Mouse (Mus musculus): ENCODE results near the gene Phf1.

The Phf1 gene

DNA sequence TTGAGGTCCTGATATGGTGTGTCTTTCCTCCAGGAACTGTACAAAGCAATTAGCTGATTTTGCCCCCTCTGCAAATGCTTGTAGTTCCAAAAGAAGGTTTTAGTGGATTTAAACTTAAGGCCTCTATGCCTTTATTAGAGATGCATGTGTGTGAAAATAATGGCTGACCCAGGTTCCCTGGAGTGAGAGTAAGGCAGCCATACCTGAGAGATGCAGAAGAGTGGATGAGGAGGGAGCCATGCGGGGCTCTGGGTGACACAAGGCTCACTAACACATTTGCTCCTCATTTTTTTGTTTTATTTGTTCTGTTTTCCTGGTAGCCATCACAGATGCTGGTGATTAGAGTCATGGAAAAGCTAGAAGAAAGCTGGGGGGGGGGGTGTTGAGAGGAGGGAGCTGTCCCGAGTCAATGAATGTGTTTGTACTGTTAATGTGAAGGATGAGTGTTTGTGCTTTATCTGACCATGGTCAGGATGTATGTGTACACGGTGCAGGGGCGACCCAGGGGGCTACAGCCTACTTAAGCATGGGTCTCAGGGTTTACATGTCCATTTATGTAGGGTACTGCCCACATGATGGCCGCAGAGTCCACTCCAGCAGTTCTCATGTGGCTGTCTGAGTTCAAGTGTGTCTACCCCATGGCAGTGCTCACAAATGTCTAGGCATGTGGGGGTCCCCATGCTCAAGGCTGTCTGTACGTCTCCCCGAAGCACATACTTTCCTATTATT is 17.9 kb downstream of the Phf1 start:
- no peak for DNase-seq (ENCODE audit: low read depth, low spot score)

DNA sequence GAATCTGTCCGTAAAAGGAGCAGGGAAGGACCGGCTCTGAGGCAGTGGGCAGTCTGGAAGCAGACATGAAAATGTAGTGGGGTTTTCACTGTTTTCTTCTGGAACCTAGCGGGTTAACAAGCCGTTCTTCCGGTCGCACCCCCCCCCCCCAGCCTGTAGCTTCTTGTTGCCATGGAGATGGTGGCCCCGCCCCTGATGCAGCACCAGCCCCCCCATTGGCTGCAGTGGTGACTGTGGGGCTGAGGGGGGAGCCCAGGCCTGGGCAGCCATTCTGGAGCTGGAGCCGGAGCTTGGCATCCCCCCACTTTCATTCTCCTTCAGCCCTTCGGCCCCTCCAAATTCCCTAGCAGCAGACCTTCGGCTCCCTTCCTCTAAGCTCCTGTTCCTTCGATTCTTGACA is 18.6 kb downstream of the Phf1 start:
- peak; percentile 76 for DNase-seq (ENCODE audit: low read depth, low spot score)

DNA sequence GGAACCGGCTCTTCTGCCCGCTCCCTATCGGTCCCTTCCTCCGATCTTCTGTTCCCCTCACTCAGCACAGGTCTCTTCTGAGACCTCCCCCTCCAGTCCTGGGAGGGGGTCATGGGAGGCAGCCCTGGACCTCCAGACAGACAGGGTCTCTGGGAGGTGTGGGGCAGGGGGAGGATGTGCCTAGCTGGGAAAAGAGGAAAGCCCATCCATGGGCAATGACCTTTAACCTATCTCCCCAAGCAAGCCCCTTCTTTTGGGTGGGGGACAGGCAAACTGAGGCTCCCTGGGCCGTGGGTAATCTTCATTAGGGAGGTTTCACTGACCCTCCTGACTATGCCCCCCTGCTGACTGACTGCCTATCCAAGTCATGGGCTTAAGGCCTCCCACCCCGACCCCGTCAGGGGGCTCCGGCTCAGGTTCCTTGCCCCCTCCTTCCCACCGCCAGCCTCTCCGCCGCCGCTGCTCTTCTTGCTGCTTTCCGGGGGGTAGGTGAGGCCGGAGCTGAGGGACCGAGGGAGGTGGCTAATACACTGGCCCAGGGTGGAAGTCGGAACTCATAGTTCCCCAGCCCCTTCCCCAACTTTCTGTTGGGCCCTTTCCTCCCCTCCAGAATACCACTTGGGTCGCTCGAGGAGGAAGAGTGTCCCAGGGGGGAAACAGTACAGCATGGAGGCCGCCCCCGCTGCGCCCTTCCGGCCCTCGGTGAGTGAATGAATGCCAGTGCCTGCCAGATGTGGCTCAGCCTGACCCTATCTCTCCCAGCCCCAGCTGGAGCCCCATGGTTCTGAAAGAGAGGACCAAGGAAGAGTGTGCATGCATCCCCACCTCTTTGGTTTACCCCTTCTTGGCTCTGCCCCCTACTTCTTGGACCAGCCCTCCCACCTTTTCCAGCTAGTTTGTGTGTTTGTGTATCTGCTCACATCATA is 19.4 kb downstream of the Phf1 start:
- no peak for DNase-seq (ENCODE audit: low read depth, low spot score)

DNA sequence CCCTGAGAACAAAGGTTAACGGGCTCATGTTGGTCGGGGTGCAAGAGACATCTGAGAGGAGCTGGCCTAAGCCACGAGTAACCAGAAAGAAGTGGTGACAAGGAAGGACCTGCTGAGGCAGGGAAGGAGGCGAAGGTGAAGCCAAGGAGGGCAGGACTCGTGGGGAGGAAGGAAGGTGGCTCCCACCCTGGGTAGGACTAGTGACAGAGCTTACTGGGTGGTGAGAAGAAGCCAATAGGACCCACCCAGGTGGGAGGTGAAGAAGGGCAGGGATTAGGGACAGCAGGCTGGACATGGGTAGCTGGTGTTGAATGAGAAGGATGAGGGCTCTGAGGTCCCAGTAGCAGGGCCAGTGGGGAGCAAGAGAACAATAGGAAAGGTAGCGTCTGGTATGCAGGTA is 20.3 kb downstream of the Phf1 start:
- no peak for DNase-seq (ENCODE audit: low read depth, low spot score)

DNA sequence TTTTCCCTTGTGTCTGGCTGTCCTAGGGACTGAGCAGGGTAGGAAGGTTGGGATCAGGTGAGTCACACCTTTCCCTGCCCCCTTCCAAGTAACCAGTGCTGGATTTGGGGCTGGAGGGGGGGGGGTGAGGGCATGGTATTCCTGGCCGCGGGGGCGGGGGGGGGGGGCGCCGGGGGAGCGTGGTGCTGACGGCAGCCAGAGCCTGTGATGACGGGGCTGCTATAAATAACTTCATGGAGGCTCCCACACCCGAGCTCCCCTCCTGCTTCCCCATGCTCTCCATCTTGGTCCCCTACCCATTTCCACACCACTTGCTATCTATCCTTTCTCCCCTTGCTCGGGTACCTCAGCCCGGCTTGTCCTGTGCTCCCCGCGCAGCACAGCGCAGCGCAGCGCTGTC is 20.9 kb downstream of the Phf1 start:
- no peak for DNase-seq (ENCODE audit: low read depth, low spot score)

DNA sequence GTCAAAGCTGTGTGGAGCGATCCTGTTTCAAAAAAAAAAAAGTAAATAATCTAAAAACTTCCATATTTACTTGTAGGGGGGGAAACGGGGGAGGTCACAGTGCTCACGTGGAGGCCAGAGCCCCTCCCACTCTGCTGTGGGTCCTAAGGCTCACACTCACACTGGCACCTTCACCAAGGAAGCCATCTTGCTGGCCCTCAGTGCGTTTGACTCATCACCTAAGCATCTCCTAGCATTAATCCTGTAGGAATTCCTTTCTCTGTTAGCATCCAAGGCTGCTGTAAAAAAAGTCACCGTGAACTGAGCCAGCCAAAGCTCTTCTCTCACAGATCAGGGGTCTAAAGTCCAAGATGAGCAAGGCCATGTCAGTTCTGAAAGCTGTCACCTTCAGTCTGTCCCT is 23.5 kb downstream of the Phf1 start:
- DNase-seq (ENCODE audit: low read depth, low spot score): no peak

DNA sequence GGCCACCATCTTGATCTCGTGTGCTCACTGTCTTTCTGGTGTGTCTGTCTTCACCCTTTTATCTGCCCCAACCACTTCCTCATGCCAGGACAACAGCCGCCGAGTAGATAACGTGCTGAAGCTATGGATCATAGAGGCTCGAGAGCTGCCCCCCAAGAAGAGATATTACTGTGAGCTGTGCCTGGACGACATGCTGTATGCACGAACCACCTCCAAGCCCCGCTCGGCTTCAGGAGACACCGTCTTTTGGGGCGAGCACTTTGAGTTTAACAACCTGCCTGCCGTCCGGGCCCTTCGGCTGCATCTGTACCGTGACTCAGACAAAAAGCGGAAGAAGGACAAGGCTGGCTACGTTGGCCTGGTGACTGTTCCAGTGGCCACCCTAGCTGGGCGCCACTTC is 24.0 kb downstream of the Phf1 start:
- no peak for DNase-seq (ENCODE audit: low read depth, low spot score)

DNA sequence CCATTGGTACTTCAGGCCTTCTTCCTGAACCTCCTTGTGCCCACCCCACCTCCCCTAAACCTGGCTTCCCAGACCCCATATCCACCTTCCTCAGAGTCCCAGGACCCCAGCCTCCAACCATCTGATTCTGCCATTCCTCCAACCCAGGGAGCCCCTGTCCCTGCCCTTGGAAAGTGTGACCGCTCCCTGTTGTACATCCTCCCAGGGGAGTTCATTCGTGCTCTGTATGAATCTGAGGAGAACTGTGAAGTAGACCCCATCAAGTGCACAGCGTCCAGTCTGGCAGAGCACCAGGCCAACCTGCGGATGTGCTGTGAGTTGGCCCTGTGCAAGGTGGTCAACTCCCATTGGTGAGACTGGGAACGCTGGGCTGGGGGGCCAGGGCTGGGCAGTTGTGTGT is 25.0 kb downstream of the Phf1 start:
- no peak for DNase-seq (ENCODE audit: low read depth, low spot score)

DNA sequence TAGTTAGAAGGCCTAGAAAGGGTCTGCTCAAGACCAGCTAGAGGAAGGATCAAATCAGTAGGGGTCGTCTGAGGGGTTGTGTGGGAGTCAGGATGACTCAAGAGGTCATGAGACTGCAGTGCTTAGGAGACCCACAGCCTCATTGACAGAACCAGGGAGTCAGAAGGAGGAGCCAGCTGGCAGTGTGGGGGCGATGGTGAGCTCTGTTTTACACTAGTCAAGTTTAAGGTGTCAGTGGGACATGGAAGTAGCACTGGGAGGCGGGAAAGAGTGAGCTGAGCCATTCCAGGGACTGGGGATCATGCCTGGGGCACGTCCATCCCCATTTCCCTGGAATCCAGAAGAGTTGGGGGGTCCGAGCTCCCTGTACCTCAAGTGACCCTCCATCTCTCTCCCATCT is 26.0 kb downstream of the Phf1 start:
- DNase-seq (ENCODE audit: low read depth, low spot score): no peak

DNA sequence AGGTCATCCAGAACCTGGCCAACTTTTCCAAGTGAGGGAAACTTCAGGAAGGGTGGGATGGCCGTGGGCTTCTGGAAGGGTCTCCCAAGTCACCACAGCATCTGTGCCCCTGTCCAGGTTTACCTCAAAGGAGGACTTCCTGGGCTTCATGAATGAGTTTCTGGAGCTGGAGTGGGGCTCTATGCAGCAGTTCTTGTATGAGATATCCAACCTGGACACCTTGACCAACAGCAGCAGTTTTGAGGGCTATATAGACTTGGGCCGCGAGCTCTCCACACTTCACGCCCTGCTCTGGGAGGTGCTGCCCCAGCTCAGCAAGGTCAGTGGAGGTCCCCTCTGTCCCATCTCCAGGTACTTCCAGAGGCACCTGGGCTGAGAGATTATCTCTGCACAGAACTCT is 27.0 kb downstream of the Phf1 start:
- no peak for DNase-seq (ENCODE audit: low read depth, low spot score)

DNA sequence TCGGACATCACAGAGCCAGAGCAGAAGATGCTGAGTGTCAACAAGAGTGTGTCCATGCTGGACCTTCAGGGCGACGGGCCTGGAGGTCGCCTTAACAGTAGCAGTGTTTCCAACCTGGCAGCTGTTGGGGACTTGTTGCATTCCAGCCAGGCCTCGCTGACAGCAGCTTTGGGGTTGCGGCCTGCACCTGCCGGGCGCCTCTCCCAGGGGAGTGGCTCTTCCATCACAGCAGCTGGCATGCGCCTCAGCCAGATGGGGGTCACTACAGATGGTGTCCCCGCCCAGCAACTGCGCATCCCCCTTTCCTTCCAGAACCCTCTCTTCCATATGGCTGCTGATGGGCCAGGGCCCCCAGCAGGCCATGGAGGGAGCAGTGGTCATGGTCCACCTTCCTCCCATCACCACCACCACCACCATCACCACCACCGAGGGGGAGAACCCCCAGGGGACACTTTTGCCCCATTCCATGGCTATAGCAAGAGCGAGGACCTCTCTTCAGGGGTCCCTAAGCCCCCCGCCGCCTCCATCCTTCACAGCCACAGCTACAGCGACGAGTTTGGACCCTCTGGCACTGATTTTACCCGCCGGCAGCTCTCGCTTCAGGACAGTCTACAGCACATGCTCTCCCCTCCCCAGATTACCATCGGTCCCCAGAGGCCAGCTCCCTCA is 28.9 kb downstream of the Phf1 start:
- DNase-seq (ENCODE audit: low read depth, low spot score): no peak

DNA sequence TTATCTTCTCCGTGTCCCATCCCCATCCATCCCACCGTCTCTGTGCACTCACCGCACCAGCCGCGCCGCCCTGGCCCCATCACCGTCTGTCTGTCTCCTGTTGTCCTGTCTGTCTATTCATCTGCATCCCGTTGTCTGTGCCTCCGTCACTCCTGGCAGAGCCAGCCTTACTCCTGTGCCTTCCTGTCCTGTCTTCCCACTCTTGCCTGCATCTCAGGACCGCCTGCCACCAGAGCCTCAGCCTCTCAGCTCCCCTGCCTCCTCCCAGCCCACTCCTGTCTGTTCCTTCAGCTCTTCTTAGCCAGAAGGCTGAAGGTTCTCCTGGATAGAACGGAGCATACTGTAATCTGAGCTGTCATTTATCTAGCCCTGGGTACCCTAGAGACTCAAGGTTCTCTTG is 34.1 kb downstream of the Phf1 start:
- no peak for DNase-seq (ENCODE audit: low read depth, low spot score)

DNA sequence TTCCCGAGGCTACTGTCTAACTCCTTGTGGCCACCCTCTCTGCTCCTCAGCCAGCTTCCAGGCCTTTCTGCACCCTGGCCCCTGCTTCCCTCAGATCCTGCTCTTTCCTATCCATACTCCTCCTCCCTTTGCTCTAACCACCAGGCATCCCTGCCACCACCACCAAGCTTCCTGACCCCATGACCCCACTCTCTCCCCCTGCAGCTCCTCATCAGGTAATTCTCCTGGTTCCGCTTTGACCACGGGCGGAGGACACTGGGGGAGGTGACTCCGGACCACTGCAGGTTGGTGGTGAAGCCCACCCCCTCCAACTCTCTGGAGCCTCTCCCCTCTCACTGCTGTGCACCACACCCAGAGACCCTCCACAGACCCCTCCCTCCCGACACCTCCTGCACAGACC is 34.6 kb downstream of the Phf1 start:
- DNase-seq (ENCODE audit: low read depth, low spot score): no peak

DNA sequence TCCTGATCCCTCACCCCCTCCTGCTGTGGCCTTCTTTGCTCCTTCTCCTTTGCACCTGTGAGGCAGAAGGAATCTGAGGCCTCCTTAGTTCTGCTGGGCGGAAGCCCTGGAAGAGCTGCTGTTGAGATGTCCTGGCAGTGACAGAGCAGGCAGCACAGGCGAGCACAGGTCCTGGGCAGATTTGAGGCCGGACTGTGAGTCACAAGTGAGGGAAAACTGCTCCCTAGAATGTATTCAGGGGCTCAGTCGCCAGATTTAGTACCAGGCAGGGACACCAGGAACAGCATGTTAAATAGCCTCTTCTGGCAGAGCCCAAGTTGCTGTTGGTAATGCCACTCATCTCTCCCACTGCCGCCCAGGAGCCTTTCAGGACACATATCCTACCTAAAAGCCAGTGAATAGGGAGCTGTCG is 35.4 kb downstream of the Phf1 start:
- DNase-seq (ENCODE audit: low read depth, low spot score): no peak

DNA sequence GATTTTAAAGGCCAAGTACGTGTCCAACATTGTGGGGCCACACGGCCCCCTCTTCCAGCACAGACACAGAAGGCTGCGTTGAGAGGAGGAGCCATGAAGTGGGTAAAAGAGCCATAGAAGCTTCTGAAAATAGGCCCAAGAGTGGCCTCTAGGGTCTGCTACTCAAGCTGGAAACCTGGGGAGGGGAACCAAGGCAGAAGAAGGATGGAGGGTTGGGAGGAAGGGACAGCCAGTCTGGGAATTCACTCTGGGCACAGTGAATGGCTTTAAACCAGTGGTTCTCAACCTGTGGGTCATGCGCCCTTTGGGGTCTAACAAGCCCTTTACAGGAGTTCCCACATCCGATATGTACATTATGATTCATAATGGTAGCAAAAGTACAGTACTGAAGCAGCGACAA is 36.4 kb downstream of the Phf1 start:
- no peak for DNase-seq (ENCODE audit: low read depth, low spot score)

DNA sequence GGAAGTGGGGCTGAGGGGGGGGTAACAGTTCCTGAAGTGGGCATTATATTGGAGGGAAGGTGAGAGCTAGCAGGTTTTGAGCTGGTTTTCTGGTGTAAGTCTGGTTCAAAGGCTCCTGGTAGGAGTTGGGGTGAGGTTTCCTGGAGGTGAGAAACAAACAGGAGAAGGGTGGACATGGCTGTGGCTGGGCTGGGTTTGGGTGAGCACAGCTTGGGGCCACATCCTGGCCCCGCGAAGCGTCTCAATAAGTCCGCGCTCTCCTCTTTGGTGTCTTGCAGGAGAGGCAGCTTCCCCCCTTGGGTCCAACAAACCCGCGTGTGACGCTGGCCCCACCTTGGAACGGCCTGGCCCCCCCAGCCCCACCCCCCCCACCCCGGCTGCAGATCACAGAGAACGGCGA is 37.4 kb downstream of the Phf1 start:
- DNase-seq (ENCODE audit: low read depth, low spot score): no peak

DNA sequence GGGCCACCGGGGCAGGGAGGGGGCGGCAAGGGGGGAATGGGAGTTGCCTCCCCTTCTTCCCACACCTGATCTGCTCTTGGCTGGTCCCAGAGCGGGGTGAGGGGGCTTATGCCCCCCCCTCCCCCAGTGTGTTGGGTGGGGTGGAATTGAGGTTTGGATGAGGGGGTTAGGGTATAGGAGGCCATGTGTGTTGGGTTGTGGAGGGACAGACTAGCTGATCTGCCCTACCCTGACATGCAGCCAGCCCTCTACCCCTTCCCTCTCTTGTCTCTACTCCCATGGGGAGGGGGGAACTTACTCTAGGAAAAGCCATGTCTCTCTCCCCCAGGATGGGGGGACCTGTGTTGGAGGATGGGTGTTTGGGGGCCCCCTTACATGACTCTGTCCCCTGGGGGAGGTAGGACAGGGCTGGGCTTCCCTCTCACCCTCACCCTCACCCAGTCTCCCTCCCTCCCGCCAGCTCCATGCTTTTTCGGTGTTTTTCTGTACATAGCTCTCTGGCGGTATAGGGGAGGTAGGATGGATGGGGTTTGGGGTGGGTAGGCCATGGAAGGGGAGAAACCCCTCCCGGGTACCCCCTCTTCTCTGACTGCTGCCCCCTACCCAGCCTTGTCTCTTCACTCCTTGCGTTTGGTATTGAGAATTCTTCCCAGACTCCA is 38.5 kb downstream of the Phf1 start:
- no peak for DNase-seq (ENCODE audit: low read depth, low spot score)

DNA sequence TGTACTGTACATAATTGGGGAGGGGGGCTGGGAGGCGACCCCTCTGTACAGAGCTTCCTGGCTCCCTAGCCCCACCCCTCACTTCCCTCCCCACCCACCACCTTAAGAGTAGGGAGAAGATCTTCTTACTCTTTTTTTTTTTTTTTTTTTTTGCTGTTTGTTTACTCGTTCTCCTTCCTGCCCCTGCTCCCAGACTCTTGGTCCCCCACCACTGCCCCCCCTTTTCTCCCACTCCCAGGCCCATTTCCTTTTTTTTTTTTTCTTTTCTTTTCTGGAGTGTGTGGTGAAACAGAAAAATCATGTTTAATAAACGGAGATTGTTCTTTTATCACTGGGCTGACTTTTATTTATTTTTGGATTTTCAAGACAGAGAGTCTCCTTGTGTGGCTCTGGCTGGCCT is 39.3 kb downstream of the Phf1 start:
- DNase-seq (ENCODE audit: low read depth, low spot score): no peak

DNA sequence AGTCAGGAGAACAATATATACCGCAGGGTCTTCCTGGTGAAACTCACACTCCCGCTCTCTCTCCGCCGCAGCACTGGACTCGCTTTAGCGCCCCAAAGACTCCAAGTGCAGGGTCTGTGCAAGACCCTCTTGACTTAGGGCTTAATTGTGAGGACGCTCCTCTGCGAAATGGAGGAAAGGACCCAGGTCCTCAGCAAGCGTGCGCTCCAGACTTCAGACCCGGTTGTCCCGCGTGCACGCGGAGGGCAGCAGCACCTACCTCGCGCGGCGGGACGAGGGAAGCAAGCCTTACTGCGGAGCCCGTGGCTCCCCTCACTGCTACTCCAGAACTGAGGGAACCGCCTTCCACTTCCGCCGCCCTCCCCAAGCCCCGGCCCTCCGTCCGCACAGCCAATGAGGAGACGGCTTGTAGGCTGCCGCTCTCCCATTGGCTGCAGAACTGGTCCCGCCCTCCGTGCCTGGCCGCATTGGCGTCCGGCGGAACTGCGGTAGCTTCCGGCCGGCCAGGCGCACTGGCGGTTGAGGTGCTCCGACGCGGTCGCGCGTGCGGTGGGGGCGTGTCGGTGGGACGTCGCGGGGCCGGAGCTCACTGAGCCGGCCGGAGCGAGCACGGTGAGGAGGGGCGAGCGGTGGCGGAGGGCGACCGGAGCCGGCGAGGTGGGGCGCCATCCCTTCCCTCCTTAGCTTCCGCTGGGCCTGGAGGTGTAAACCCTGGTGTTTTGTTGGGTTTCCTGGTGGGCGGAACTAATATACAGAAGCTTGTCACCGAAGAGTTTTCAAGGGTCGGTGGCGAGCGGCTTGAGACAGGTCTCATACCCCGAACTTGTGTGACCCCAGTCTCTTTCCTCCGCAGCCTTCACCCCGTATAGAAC is 40.1 kb downstream of the Phf1 start, which contains the start of gene Zbtb9:
Gene Zbtb9 (plus strand): TSS at position 465 of the 872 bp plus-strand sequence.
- DNase-seq (ENCODE audit: low read depth, low spot score): peak; percentile 92

DNA sequence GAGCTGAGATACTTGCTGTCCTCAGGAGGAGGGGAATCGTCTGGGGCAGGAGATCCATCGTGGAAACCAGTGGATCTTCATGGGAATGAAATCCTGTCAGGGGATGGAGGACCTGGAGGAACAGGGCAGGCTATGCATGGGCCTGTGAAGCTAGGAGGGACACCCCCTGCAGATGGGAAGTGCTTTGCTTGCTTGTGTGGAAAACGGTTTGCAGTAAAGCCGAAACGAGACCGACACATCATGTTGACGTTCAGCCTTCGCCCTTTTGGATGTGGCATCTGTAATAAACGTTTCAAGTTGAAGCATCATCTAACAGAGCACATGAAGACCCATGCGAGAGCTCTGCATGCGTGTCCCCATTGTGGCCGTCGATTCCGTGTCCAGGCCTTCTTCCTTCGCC is 41.7 kb downstream of the Phf1 start:
- DNase-seq (ENCODE audit: low read depth, low spot score): no peak

DNA sequence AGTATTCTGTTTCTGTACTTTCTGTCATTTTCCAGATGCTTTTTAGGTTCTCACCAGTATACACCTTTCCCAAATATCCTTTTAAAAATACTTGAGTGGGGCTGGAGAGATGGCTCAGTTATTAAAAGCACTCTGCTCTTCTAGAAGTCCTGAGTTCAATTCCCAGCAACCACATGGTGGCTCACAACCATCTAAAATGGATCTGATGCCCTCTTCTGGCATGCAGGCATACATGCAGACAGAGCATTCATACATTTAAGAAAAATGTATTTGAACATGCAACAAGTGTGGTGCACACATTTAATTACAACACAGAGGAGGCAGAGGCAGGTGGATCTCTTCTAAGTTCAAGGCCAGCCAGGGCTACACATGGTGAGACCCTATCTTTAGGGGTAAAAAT is 42.6 kb downstream of the Phf1 start:
- DNase-seq (ENCODE audit: low read depth, low spot score): no peak

Data from embryo, embryonic 11.5 days (tissue).